Mouse (Mus musculus) ovary, adult 18-20 months (tissue): ENCODE measurements at regions not wholly inside any gene's neighbourhood (a gene's known extent, or its start where the extent isn't known, plus 50 kb on each side); places are given as distances from the start of the nearest gene placed in this dataset.

Experiments used
- DNase-seq: peaks from one replicate; pipeline ENCODE4 v3.0.0; 2022; ENCODE audit warnings: low spot score, mixed read lengths

DNA sequence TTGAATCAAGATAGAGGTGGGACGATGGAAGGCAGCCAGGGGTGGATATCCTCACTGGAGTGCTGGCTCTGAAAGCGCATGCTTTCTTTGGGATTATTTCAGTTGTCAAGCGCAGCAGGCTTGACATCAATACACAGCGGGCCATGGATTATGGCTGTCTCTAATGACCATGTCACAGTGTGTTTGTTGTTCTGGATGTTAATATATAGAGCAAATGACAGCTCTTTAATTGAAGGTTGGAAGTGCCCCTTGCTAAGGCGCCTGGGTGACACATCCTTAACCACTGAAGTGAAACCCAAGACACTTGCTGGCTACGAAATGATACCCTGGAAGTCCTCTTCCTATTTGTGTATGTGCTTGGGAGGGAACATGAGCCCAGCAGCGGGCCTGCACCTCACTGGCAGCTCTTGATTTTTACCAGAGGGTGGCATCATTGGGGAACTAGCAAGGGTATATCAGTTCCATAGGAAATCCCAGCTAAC, 200.5 kb upstream of the Rasgrp1 start:
- no peak for DNase-seq

DNA sequence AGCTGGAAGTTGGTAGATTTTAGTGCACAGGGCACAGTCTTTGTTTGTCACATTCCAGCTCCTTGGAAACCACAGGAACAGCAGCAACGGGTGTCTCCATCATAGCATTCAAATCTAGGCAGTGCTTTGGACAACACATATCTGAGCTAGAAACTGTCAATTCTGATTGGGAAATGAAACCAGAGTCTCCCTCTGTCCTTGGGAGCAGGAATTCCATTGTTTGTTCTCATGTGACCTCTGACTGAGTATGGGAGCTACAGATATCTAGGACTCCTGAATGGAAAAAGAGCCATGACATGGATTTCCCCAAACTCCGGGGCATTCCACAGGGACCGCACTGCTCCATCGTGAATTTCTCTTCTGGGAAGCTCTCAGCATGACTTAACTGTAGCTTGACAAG, 205.5 kb upstream of the Rasgrp1 start:
- no peak for DNase-seq

DNA sequence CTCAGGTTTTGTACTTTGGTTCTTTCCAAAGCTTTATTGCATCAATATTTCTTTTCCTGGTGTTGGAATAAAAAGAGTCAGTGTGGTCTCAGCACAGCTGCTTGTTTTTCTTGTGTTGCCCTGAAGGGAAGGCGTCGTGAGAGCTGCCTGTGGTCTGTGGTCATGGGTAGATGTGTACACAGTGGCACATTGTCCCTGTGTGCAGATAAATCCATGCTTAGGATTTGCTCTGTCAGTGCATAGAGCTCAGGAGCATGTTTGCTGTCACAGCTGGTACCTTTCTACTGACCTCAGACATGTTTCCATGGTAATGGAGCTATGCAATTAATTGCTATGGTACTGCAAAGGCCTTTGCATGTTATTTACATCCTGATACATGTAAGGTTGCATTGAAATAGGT, 213.5 kb upstream of the Rasgrp1 start:
- DNase-seq: no peak

DNA sequence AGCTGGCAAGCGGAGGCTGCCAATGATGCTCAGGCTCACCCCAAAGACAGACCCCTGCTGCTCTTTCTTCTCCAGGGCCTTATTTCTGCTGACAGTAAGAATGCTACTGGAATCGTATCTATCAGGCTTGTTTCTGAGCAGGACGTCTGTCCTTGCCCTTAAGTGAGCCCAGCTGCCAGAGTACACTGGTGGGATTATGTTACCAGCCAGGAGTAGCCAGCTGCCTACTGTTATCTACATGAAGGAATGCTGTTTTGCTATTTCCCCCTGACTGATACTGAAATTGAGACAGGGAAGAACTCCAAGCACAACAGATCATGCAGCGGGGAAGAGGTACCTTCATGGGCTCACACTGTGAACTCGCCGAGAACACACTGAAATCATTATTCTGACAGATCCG, 228.2 kb upstream of the Rasgrp1 start:
- peak; percentile 40 for DNase-seq

DNA sequence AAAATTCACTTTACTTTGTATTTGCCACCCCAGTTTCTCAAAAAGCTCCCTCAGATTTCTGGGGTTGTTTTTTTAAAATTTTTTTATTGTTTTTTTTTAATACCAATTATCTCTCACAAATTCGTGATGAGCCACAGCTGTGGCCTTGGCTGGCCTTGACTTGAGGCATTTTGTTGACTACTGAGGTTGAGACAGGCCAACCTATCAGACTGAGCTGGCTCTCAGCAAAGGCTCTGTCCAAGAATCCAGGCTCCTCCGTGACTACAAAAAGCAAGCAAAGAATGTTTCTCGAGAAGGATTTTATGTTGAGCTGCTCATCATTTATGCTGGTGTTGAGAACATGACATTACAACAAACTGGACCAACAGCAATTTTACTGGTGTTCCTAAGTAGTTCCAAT, 244.6 kb upstream of the Rasgrp1 start:
- DNase-seq: peak; percentile 73

DNA sequence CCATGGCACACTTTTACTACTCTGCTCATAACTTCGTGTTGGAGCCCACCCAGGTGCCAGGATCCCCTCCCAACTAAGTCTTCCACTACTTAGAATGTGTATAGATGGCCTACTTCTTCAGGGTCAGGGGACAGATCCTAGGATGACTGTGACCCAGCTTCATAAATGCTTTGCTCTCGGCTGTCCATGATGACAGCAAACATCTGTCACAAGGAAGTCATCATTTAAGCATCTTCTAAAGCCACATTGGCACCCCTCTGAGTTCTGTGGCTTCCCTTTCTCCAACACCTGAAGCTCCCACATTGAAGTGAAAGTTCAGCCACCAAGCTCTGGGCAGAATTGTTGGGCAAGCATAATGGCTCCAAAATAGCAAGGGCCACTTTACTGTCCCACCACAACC, 252.2 kb upstream of the Rasgrp1 start:
- DNase-seq: no peak

DNA sequence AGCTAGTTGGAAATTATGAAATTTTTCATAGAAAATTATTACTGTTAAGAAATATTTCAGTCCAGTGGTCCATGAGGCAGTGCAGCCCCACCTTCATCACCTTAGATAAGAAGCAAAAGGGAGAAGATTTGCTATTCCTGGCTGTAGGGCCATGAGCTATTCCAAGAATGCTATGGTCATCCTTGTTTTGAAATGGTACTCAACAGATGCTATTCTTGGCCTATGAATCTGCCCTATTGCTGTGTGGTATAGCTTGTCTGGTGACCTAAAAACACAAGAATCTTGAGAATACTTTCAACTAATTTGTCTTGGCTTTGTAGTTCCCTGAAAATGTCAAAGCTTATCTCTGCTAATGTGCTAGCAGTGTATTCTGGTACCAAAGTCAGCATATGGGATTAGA, 254.8 kb upstream of the Rasgrp1 start:
- no peak for DNase-seq

DNA sequence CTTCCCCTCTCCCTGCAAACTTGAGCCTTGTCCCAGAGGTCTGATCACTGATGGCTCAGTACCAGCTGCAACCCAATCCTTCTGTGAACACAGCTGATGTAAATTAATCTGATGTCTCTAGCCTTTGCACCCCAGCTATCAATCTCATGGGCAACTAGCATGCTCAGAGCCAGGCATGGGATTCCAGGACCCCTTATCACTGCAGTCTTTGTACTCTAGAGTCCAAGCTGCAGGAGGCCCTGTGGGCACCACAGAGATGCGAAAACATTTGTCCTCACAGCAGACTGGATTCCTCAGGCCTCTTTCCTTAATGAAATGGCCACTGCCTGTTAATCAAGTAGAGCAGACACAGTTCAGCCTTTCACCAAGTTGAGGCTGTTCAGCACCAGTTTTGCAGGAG, 272.0 kb upstream of the Rasgrp1 start:
- DNase-seq: no peak

DNA sequence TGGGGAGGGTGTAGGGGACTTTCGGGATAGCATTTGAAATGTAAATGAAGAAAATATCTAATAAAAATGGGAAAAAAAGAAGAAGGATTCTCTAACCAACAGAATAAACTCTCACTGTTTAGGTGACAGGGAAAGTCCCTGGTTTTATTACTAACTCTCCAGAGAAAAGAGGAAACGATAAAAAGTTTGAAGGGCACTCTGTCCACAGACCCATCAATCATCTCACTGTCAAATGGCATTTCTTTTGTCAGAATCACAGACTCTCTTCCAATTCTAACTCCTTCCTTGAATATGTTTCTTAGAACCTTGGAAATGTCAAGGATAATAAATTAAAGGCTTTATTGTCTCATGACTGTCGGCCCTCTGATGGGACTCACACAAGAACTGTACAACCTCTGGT, 275.3 kb upstream of the Rasgrp1 start:
- DNase-seq: no peak

DNA sequence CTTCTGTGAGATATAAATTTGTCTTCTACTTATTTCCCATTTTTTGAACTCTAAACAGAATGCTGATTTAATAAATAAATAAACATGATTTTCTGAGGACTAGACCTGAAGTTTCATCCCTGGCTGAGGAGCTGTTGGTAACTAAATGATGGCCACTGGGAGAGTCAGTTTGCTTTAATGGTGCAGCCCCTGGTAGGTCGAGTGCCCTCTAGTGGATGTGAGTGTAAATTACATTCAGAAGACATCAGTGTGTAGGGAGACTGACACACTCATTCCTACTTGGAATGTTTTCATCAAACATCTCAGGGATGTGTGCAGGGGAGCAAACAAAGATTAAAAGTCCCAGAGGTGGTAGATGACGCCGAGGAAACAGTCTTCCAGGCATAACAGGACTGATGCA, 281.2 kb upstream of the Rasgrp1 start:
- DNase-seq: no peak

DNA sequence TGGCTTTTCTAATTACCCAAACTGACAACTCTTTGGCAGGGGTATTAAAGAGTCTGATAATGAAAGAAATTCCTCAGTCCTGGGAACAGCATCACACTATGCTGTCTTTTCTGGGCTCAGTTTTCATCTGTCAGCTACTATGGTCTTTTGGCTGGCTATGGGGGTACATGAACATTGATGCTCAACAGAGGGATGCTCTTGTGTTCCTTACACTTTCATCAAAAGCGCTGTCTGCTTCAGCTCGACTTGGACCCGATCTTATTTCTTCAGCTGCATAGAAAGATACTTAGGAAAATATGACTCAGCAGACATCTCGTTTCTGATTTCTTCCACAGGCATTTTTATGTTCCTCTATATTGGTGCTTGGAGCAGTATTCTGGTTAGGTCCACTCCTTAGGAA, 292.1 kb upstream of the Rasgrp1 start:
- no peak for DNase-seq

DNA sequence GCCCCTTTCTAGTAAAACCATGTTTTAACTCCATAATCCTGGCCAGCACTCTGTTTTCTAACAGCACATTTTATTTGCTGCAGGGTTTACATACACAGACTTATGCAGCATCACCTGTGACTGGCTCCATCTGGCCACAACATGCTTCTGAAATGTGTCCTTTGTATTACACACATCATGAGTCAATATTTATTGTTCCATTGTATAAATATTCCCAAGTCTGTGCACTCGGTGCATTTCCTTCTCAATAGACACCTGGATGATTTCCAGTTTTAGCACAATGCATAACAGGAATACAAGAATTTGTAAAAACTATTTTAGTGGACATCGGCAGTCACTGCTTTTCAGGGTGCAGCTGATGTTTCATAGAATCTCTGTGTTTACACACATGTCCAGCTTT, 294.6 kb upstream of the Rasgrp1 start:
- no peak for DNase-seq

DNA sequence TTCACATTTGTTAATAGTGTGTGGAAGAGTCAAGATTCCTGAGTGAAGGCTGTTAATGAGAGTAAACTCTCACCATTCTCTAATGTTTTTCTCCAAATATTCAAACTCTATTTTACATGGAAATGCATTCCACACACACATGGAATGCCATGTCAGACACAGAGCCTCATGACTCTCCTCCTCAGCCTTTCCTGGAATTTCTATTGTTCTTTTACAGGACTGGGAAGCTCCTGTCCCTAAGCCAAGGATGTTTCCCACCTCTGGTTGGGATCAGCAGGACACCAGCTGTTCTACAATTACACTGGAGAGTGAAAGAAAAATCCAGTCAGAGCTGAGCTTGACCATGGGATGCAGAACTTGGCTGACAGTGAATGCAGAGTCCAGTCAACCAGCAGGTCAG, 309.3 kb upstream of the Rasgrp1 start:
- DNase-seq: no peak

DNA sequence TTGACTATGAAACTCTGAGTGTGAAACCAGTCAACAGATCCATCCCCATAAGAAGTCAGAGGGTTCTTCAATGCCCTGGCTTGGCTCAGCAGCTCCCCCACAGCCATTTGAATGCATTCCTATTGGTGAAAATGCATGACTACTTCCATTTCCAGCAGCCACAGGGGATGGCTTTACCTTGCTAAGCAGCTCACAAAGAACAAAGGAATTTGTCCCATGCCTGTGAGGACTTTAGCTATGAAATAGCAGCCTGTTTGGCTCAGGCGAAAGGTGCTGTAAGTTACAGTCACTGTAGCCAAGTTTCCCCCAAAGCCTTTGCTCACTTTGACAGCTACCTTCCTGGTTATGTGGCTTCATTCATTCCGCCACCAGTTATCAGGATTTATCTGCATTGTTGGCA, 309.8 kb upstream of the Rasgrp1 start:
- no peak for DNase-seq

DNA sequence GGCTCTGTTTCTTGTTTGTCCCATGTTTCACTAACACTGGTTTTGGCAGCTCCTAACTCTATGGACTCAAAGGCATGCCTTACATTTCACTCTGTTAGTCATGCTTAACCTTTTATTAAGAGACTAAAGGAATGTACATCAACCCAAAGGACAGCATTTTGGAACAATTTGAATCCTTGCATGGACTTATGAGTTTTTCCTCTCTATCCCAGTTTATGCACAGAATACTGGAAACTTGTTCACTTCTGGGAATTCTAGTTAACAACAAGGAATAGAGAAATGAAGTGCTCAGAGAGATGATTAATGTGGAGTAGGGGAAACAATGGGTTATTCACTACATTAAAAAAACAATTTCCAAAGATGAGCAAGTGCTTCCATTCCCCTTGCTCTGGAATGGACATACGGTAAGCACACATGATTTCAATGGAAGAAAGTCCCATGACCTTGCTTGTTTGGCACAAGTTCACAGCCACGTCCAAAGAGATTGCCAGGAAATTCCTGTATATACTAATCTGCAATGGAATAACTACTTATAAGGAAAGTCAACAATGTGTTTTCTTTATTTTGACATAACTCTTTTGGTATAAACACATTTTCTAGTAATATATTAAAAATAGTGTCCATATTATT, 313.9 kb upstream of the Rasgrp1 start:
- no peak for DNase-seq

DNA sequence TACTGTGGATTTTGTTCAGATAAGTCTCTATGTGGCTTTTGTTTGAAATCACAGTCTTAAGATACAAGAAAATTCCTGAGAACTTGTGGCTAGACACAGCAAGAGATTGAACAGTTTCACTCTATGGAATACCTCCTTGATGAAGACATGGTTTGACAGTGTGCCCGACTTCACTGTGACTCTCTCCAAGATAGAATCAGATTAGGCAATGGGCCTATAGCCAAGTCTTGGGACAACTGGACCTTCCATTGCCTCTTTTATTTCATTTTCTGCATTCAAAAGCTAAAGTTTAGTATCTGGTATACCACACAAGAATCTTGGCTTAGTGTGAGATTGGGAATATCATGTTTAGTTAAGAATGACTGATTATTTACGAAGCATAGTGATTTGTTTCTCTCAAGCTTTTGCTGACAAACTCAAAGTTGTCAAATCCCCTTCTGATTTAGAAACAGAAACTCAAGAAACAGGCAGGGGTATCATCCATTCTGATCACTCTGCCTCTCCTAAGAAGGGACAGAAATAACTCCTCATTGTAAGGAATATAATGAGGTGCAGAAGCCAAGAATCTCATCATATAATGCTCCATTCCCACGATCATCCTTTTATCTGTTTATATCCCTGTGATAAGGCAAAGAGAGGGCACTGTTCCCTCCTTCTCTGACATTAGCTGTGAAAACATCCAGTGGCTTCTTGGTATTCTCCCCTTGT, 317.6 kb upstream of the Rasgrp1 start:
- DNase-seq: no peak

DNA sequence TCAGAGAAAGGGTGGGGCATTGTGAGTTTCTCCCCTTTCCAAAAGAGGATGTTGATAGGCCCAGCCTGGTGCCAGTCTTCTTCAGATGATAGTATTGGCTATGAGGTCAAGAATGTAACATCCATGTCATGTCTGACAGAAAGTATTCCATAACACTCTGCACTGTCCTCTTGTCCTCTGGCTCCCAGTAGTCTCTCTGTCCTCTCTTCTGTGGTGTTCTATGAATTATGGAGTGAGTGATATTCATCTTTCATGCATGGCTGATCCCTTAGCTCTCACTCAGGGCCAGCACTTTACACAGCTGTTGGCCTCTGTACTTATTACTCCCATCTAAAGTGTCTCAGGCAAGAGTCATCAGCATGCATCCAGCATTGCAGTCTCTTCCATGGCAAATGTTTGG, 319.9 kb upstream of the Rasgrp1 start:
- no peak for DNase-seq

DNA sequence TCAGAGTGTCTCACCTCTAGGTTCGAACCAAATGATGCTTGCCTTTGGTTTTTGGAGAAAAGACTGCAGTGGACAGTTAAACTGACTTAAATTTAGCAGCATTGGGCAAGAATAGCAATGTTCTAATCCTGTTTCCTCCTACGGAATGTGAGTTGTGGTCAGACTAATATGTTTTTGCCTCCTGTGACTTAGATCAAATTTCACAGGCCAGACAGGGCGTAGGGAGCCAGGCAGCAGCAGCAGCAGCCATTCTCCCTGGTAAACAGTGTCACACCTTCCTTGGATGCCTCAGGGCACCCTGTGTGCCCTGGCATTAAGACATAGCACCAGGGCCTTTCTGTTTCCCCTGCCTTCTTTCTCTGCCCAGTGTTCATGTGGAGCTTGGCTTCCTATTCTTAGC, 323.7 kb upstream of the Rasgrp1 start:
- no peak for DNase-seq

DNA sequence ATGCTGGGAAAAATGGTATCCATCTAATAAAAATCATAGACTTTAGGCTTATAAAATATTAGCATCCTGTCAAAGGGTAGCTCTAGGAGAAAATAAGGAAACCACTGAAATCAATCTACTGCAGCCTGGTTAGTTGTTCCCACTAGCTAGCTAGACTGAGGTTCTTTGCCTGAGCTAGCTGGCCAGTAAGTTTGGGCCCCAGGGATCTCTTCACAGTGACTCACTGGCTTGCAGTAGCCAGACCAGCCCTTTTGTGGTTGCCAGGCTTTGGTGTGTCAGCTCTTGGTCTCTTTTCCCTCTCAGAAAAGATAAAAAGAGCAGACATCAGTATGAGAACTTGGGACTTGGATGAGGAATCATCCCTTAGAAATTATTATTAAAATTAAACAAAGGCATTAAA, 325.3 kb upstream of the Rasgrp1 start:
- no peak for DNase-seq

DNA sequence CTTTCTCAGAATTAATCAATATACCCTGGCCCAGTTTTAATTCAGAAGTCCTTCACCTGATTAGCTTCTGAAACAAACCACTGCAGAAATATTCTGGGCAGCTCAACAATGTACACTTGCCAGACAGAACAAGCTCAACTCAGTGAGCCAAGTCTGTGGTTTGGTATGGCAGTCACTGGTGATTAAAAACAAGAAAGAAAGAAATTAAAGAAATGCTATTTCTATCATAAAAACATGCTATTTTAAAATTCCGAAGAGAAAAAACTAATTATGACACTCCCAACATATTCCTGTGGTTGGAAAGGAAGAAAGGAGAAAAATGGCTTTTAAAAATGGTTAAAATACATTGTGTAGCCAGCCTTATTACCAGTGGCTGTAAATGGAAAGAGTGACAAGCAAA, 332.1 kb upstream of the Rasgrp1 start:
- DNase-seq: no peak

DNA sequence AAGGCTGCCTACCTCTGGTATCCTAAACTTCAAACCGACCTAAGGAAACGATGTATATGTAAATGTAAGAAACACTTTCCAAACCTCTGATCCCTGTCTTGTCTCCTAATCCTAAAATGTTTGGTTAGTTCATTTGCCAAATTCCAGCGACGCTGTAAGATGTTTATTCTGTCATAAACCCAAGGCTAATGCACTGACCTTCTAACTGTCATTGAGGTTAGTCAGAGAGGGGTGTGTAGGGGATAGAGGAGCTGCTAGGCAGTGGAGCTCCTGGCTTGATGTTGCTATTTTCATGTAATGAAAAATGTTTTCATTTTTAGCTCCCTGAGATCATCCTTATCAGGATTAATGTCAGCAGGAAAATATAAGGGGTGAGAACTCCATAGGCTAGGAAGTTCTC, 335.8 kb upstream of the Rasgrp1 start:
- peak; percentile 16 for DNase-seq

DNA sequence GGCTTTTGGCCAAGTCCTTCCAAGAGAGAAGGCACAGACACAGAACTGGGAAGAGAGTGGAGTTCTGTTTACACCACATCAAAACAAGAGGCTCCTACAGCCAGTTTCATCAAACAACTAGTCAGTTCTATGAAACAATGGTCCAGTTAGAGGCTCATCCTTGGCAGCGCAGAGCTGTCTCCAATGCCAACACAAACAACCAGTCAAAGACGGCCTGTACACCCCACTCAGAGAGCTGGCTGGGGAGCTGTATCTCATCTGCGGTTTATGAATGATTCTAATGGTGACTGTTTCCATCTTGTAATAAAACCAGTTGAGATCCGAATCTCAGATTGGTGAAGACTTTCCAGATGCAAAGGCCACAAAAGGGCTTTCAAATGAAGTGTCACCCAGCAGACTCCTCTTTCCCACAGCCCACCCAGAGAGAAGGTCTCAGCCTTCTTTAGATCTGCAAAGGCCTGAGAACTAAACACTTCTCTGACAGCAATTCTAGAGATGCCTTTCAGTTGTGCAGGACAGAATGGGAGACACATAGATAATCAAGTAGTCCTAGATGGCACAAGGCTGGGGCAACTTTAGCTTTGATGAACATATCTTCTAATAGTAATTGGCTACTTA, 343.1 kb upstream of the Rasgrp1 start:
- peak; percentile 42 for DNase-seq

DNA sequence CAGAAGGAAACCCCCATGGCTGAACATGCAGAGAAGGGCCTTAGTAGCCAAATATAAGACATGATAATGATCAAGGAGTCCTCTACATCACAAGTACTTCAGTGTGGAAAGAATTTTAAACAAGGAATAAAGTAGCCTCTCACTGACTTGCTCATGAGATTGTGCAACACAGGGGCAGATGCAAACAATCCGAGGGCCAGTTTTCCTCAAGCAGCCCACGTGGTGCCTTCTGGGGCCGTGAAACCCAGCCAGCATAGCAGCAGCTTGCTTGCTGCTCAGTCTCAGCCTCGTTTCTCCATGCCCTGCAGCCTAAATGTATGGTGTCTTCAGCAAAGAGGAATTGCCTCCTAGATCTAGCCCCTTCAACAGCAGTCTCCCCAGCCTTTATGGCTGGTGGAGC, 350.7 kb upstream of the Rasgrp1 start:
- peak; percentile 35 for DNase-seq
